Mouse (Mus musculus): ENCODE measurements at regions not wholly inside any gene's neighbourhood (a gene's known extent, or its start where the extent isn't known, plus 50 kb on each side); places are given as distances from the start of the nearest gene placed in this dataset.
"Not testable (repeated sequence)": the region's sequence is repeated elsewhere in the genome, so short reads cannot be mapped to it uniquely, and the experiment has no call there.

GRCm38 (mm10) chr16:63116456-63116855 lies 262.3 kb downstream of the Pros1 start:
- Histone ChIP-seq H3K27me3 (no peaks in the 10 kb centered on the region), H3K27ac (replicated peaks) (no peak overlapping the region), H3K9me3 (no peaks in the 10 kb centered on the region), H3K36me3 (no peaks in the 10 kb centered on the region), H3K9ac (no peak overlapping the region), H3K4me1 (replicated peaks) (no peaks in the 10 kb centered on the region), H3K4me2 (no peak overlapping the region), H3K4me3 (no peak overlapping the region)
- ATAC-seq (ENCODE audit: low read depth), result no peak
- 68% methylated on average over 2 of the region's 2 CpGs for WGBS

DNA sequence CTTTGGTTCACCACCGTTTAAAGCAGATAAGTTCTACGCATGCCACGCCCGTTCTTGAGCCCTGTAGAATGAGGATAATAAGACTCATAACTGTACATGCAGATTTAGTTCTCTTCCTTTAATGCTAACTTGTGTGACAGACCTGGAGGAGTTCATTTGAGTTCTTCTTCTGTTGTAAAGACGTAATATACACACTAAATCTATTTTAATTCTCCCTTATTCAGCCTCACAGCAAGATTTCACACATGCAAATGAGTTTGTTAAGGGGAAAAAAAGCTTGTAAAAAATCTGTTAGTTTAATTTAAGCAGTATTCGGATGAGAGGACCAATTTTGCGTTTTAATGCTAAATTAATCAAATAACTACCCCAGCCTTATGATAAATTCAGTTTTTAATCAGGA lies 264.6 kb downstream of the Pros1 start:
- no peak overlapping the region for H3K4me3 ChIP-seq
- no peak overlapping the region for H3K27ac ChIP-seq (replicated peaks)
- no peak for ATAC-seq (ENCODE audit: low read depth)
- WGBS, result 80% methylated on average over 7 of the region's 7 CpGs
- H3K9me3 ChIP-seq, result no peaks in the 10 kb centered on the region
- no peak overlapping the region for H3K9ac ChIP-seq
- no peaks in the 10 kb centered on the region for H3K4me1 ChIP-seq (replicated peaks)
- no peaks in the 10 kb centered on the region for H3K27me3 ChIP-seq
- H3K36me3 ChIP-seq, result no peaks in the 10 kb centered on the region
- no peak overlapping the region for H3K4me2 ChIP-seq

DNA sequence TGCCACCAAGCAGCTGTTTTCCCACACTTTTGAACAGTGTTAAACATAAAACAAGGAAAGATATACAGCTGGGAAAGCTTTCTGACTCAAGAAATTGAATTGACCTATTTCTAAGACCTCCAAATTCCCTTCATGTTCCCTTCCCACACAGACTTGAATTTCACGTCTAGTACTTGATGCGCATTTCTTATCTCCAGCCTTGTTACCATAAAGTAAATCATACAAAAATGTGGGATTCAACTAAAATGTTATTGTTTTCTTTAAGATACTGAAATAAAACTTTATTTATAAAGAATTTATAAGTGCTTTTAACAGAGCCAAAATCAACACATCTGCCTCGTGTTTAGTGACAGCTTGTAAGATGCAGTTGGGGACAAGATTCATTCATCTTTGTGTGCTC lies 289.7 kb downstream of the Pros1 start:
- no peaks in the 10 kb centered on the region for H3K27me3 ChIP-seq
- ATAC-seq (ENCODE audit: low read depth), result no peak
- H3K27ac ChIP-seq (replicated peaks), result no peak overlapping the region
- no peaks in the 10 kb centered on the region for H3K36me3 ChIP-seq
- no peak overlapping the region for H3K4me3 ChIP-seq
- no peak overlapping the region for H3K4me2 ChIP-seq
- no peaks in the 10 kb centered on the region for H3K9me3 ChIP-seq
- 89% methylated on average over 3 of the region's 3 CpGs for WGBS
- no peaks in the 10 kb centered on the region for H3K4me1 ChIP-seq (replicated peaks)
- H3K9ac ChIP-seq, result no peak overlapping the region

DNA sequence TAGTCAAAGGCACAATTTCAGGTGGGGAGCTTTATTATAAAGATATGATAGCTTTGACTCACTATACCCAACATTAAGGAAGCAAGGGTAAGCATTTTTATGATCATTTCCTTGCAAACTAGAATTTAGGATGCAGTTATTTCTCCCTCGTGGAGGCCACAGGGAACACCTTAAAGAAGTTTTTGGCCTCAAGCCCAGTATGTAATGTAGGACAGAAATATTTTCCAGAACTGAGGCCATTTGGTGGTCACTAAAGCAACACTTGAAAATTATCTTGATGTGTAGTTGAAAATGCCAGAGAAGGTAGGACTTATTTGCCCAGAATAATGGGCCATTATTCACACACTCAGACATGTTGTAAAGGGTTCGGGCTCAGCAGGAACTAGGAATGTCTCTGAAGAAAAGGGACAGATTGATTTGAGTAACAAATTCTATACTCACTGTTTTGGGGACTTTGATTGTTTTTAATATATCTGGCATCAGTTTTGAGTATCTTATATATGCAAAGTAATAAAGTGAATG lies 301.3 kb downstream of the Pros1 start:
- no peak overlapping the region for H3K27ac ChIP-seq (replicated peaks)
- ATAC-seq (ENCODE audit: low read depth), result no peak
- H3K36me3 ChIP-seq, result no peaks in the 10 kb centered on the region
- no peaks in the 10 kb centered on the region for H3K27me3 ChIP-seq
- no peak overlapping the region for H3K4me3 ChIP-seq
- no peak overlapping the region for H3K9ac ChIP-seq
- H3K4me1 ChIP-seq (replicated peaks), result no peaks in the 10 kb centered on the region
- no peaks in the 10 kb centered on the region for H3K9me3 ChIP-seq
- 69% methylated on average over 2 of the region's 2 CpGs for WGBS
- no peak overlapping the region for H3K4me2 ChIP-seq

GRCm38 (mm10) chr16:63170101-63170500 lies 316.0 kb downstream of the Pros1 start:
- no peaks in the 10 kb centered on the region for H3K36me3 ChIP-seq
- no peaks in the 10 kb centered on the region for H3K4me1 ChIP-seq (replicated peaks)
- H3K9ac ChIP-seq, result no peak overlapping the region
- H3K4me2 ChIP-seq, result no peak overlapping the region
- WGBS, result 64% methylated on average over 6 of the region's 6 CpGs
- no peak overlapping the region for H3K27ac ChIP-seq (replicated peaks)
- no peak overlapping the region for H3K4me3 ChIP-seq
- no peaks in the 10 kb centered on the region for H3K9me3 ChIP-seq
- no peaks in the 10 kb centered on the region for H3K27me3 ChIP-seq
- no peak for ATAC-seq (ENCODE audit: low read depth)

- Histone ChIP-seq H3K9ac (no peak overlapping the region), H3K4me3 (no peak overlapping the region), H3K27ac (replicated peaks) (no peak overlapping the region), H3K9me3 (no peaks in the 10 kb centered on the region), H3K27me3 (no peaks in the 10 kb centered on the region), H3K4me2 (no peak overlapping the region), H3K36me3 (no peaks in the 10 kb centered on the region), H3K4me1 (replicated peaks) (no peaks in the 10 kb centered on the region)
- 73% methylated on average over 5 of the region's 5 CpGs for WGBS
- ATAC-seq (ENCODE audit: low read depth), result no peak
These were observed 325.1 kb downstream of the Pros1 start for GRCm38 (mm10) chr16:63179228-63179627.

DNA sequence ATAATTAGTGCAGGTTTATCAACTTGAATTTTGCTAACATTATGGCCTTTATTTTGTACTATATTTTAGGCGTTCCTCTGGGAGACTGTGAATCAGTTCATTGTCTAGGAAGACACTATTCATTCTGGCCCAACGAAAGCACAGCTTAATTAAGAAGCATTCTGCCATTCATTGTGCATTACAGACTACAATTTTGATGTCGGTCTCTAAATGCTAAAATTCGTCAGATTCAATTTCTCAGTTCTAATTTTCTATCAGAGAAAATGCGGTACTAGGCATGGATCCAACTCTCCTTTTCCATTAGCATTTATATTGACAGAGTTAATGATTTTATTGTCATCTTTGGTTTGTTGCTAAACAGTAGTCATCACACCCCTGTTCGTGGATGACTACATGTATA lies 337.1 kb downstream of the Pros1 start:
- no peak overlapping the region for H3K9ac ChIP-seq
- 49% methylated on average over 6 of the region's 6 CpGs for WGBS
- ATAC-seq (ENCODE audit: low read depth), result no peak

DNA sequence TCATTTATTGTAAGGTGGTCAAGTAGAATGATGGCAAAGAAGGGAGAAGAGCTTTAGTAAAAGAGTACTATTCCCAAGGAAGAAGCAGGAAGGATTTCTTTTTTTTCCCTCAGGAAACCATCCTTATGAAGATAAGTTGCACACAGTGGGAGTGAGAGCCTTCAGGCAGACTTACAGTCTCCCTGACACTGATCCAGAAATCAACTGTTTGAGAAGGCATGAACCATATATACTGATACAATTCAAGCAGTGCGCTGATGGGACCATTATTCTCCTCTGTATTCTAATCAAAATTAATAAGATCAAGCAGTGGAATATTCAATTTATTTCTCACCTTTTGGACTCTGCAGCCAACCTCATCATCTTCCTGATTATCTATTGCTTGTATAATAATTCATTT lies 337.5 kb downstream of the Pros1 start:
- ATAC-seq (ENCODE audit: low read depth), result no peak
- Histone ChIP-seq H3K36me3 (no peaks in the 10 kb centered on the region), H3K27me3 (no peaks in the 10 kb centered on the region), H3K4me2 (no peak overlapping the region), H3K4me3 (no peak overlapping the region), H3K9me3 (0 out of 2 replicates have a peak, but pooled peaks cover 5% of the 10 kb centered on the region), H3K4me1 (replicated peaks) (peaks cover 8% of the 10 kb centered on the region; the same call in 1 of the 2 replicates), H3K27ac (replicated peaks) (no peak overlapping the region), H3K9ac (no peak overlapping the region)
- WGBS, result 75% methylated on average over 1 of the region's 1 CpGs

More for the DNA sequence above, 337.1 kb downstream of the Pros1 start:
- Histone ChIP-seq H3K9me3 (0 out of 2 replicates have a peak, but pooled peaks cover 5% of the 10 kb centered on the region), H3K4me2 (no peak overlapping the region), H3K27ac (replicated peaks) (no peak overlapping the region), H3K4me1 (replicated peaks) (peaks cover 8% of the 10 kb centered on the region; the same call in 1 of the 2 replicates), H3K4me3 (no peak overlapping the region), H3K27me3 (no peaks in the 10 kb centered on the region), H3K36me3 (no peaks in the 10 kb centered on the region)

GRCm38 (mm10) chr16:63194595-63194994 lies 340.5 kb downstream of the Pros1 start:
- peaks cover 8% of the 10 kb centered on the region; the same call in 1 of the 2 replicates for H3K4me1 ChIP-seq (replicated peaks)
- 74% methylated on average over 2 of the region's 2 CpGs for WGBS
- H3K27ac ChIP-seq (replicated peaks), result no peak overlapping the region
- H3K27me3 ChIP-seq, result no peaks in the 10 kb centered on the region
- H3K9ac ChIP-seq, result no peak overlapping the region
- H3K4me3 ChIP-seq, result no peak overlapping the region
- ATAC-seq (ENCODE audit: low read depth), result no peak
- 0 out of 2 replicates have a peak, but pooled peaks cover 3% of the 10 kb centered on the region for H3K9me3 ChIP-seq
- H3K36me3 ChIP-seq, result no peaks in the 10 kb centered on the region
- no peak overlapping the region for H3K4me2 ChIP-seq

DNA sequence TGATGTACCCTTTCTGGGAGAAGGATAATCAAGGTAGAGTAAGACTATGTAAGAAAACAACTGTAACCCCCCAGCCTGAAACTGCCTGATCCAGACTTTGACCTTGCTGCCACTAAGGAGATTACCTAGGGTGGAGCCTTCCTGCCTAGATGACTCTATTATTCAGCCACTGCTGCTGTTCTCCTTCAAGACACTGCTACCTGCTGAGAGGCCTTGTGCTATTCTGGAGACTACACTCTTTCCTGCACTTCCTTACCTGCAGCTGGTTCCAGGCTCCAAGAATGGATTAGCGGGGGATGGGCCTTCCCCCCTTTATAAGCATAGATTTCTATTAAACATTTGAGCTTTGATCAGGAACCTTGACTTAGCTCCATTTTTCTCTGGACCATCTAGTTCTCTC lies 359.4 kb downstream of the Pros1 start:
- ATAC-seq (ENCODE audit: low read depth); H3K27ac ChIP-seq (replicated peaks); H3K9ac ChIP-seq; H3K36me3 ChIP-seq; H3K4me1 ChIP-seq (replicated peaks); H3K4me3 ChIP-seq; H3K27me3 ChIP-seq; H3K4me2 ChIP-seq; H3K9me3 ChIP-seq: not testable (repeated sequence)
- 97% methylated on average over 1 of the region's 1 CpGs for WGBS

DNA sequence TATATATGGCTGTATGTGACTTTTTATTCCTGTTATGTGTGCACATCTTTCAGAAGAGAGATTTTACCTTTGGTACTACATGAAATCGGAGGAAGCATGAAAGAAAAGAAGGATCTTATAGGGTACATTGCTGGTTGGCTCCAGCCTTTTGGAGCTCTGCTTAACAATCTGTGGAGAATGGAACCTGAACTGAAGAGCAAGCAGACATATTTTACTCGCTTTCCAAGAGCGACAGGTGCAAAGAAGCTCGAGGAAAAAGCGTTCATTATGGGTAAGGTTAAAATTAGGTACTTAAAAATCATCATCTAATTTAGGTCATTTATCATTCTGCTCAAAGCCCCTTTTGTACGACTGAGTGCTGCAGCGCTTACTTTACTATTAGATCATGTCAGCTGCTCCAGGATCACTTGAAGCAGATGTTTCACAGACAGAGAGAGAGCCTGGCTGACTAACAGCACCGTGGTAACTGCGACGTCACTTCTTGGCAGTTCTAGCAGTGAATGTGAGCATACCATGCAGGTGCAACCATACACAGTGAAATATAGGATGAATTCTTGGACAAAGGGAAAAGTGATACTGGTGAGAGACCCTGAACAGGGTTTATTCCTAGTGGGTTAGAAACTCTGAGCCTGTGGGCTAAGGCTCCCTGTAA lies 366.2 kb downstream of the Pros1 start:
- H3K4me3 ChIP-seq, result no peak overlapping the region
- H3K4me1 ChIP-seq (replicated peaks), result peaks cover 6% of the 10 kb centered on the region; the same call in 1 of the 2 replicates
- peak overlapping the region; percentile 21; the same call in 1 of the 2 replicates for H3K4me2 ChIP-seq
- WGBS, result 33% methylated on average over 10 of the region's 10 CpGs
- no peak overlapping the region for H3K27ac ChIP-seq (replicated peaks)
- H3K9me3 ChIP-seq, result no peaks in the 10 kb centered on the region
- no peaks in the 10 kb centered on the region for H3K36me3 ChIP-seq
- peak; percentile 71; the same call in 1 of the 2 replicates for ATAC-seq (ENCODE audit: low read depth)
- no peaks in the 10 kb centered on the region for H3K27me3 ChIP-seq
- H3K9ac ChIP-seq, result no peak overlapping the region

- no peaks in the 10 kb centered on the region for H3K36me3 ChIP-seq
- H3K4me2 ChIP-seq, result no peak overlapping the region
- H3K4me3 ChIP-seq, result no peak overlapping the region
- WGBS, result 57% methylated on average over 6 of the region's 6 CpGs
- H3K4me1 ChIP-seq (replicated peaks), result peaks cover 6% of the 10 kb centered on the region; the same call in 1 of the 2 replicates
- no peak overlapping the region for H3K27ac ChIP-seq (replicated peaks)
- H3K9ac ChIP-seq, result no peak overlapping the region
- H3K27me3 ChIP-seq, result no peaks in the 10 kb centered on the region
- no peak for ATAC-seq (ENCODE audit: low read depth)
- no peaks in the 10 kb centered on the region for H3K9me3 ChIP-seq
These were observed 370.5 kb downstream of the Pros1 start for GRCm38 (mm10) chr16:63224608-63225007.

DNA sequence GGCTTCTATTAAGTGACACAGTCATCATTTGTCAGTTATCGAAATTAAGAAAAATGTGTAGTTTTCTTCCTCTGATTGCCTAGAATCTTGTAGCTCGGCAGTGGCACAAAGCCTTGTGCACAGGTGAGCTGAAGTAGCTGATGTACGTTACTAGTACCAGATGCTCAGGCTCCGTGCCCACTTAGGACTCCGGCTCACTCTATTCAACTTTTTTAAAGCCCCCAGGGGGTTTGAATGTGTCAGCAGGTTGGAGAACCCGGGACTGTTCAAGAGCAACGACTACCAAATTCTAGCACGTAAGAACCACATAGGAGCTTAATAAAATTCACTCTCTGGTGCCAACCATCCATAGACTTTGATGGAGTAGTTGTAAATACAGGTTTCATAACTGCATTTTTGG lies 371.0 kb downstream of the Pros1 start:
- 65% methylated on average over 8 of the region's 8 CpGs for WGBS
- no peaks in the 10 kb centered on the region for H3K9me3 ChIP-seq
- no peaks in the 10 kb centered on the region for H3K27me3 ChIP-seq
- H3K4me3 ChIP-seq, result no peak overlapping the region
- no peak overlapping the region for H3K27ac ChIP-seq (replicated peaks)
- H3K36me3 ChIP-seq, result no peaks in the 10 kb centered on the region
- no peak overlapping the region for H3K9ac ChIP-seq
- ATAC-seq (ENCODE audit: low read depth), result no peak
- peaks cover 6% of the 10 kb centered on the region; the same call in 1 of the 2 replicates for H3K4me1 ChIP-seq (replicated peaks)
- H3K4me2 ChIP-seq, result no peak overlapping the region
